Mouse (Mus musculus) thymus, adult 2 months (tissue): ENCODE data around the gene Lclat1. TPM values are rescaled to one million over a fixed set of nuclear protein-coding genes. Genes with fewer than 3 reads are reported as not detected.

Source experiments
- DNase-seq: peaks from one replicate; pipeline ENCODE4 v3.0.0; 2021
- H3K27ac ChIP-seq: fragments of 200-500 bp; 2 replicates; pipeline ENCODE4 v1.5.1; 2012; ENCODE audit warnings: low read length, control low read depth; ENCODE audit not compliant: control insufficient read depth, insufficient read depth
- H3K27me3 ChIP-seq: fragments of 200-500 bp; 2 replicates; pipeline ENCODE4 v1.6.1; 2012; ENCODE audit warnings: mild to moderate bottlenecking, low read length, moderate library complexity, mixed read lengths; ENCODE audit not compliant: control insufficient read depth, insufficient read depth
- H3K36me3 ChIP-seq: fragments of 200-500 bp; 2 replicates; pipeline ENCODE4 v1.6.1; 2012; ENCODE audit warnings: mild to moderate bottlenecking, low read length, moderate library complexity; ENCODE audit not compliant: control insufficient read depth, insufficient read depth
- H3K4me1 ChIP-seq: fragments of 200-500 bp; replicated peaks from 2 replicates; pipeline ENCODE4 v1.6.1; 2012; ENCODE audit warnings: low read length; ENCODE audit not compliant: control insufficient read depth, insufficient read depth
- H3K4me3 ChIP-seq: fragments of 200-500 bp; 2 replicates; pipeline ENCODE4 v1.5.1; 2012; ENCODE audit warnings: mild to moderate bottlenecking, low read length, control low read depth, moderate library complexity; ENCODE audit not compliant: control insufficient read depth, insufficient read depth
- CTCF ChIP-seq: fragments of 200-500 bp; IDR thresholded peaks from 2 replicates; pipeline ENCODE4 v1.5.1; 2012; ENCODE audit warnings: mild to moderate bottlenecking, control low read depth, low read length, moderate library complexity, borderline replicate concordance; ENCODE audit not compliant: control insufficient read depth, poor library complexity, insufficient read depth; ENCODE audit errors: extremely low read depth
- POLR2A ChIP-seq: fragments of 200-500 bp; IDR thresholded peaks from 2 replicates; pipeline ENCODE4 v1.6.1; 2012; ENCODE audit warnings: mild to moderate bottlenecking, low read length, control low read depth, moderate library complexity; ENCODE audit not compliant: control insufficient read depth, poor library complexity, insufficient read depth; ENCODE audit errors: extremely low read depth
- WGBS: fragments of 180-500 bp; shearing (Covaris S2); methylation state at CpG from one replicate; pipeline ENCODE4 v1.1.7; 2018; 5-methylcytosine and 5-hydroxymethylcytosine counted together
- polyA plus RNA-seq: library from polyadenylated mRNA; depleted of rRNA; stranded (reverse); fragments of >200 nt; gene quantifications from 2 replicates; pipeline ENCODE4 v1.2.3, GENCODE M21; 2012

Gene Lclat1
- polyA plus RNA-seq, 1 experiment, result 5.4 TPM

DNA sequence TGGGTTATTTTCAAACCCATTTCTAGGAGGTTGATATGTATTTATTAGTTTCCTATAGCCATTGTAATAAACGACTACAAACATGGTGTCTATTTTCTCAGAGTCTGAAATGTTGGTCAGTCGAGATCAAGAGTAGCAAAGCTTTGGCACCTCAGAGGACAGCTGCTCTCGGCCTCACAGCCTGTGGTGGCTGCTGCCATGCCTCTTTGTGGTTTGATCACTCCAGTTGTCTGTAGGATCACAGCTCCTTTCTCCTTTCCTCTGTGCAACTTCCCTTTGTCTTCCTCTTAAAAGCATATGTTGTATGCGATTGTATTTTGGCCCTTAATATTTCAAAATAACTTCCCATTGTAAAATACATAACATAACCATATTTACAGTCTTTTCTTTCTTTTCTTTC lies 10.9 kb downstream of the Lclat1 start:
- no peaks in the 10 kb centered on the region for H3K27me3 ChIP-seq
- no peak for DNase-seq
- peaks cover 6% of the 10 kb centered on the region; the same call in 1 of the 2 replicates for H3K4me1 ChIP-seq
- WGBS, result 8% methylated on average over 4 of the region's 4 CpGs
- no peak overlapping the region for H3K27ac ChIP-seq
- H3K4me3 ChIP-seq, result no peak overlapping the region
- TF ChIP-seq CTCF (no peak), POLR2A (no peak)
- no peaks in the 10 kb centered on the region for H3K36me3 ChIP-seq

DNA sequence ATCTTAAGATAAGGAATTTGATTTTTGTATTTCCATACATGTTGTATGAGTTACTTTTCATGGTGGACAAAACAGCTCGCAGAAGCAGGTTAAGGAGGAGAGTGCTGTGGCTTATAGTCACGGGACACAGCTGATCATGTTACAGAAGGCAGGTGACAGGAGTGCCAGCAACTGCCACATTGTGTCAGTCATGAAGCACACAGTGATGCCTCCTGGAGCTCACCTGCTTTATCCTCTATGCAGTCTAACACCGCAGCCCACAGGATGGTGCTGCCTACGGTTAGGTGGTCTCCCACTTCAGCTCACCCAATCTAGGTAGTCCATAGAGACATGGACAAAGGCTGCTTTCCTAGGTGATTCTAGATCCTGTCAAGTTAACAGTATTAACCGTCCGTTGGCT lies 11.4 kb downstream of the Lclat1 start:
- H3K27me3 ChIP-seq, result no peaks in the 10 kb centered on the region
- TF ChIP-seq CTCF, result no peak
- TF ChIP-seq POLR2A, result no peak
- peak; percentile 25 for DNase-seq
- H3K36me3 ChIP-seq, result no peaks in the 10 kb centered on the region
- H3K4me1 ChIP-seq, result peaks cover 6% of the 10 kb centered on the region; the same call in 1 of the 2 replicates
- H3K4me3 ChIP-seq, result no peak overlapping the region
- WGBS, result 42% methylated on average over 6 of the region's 6 CpGs
- H3K27ac ChIP-seq, result no peak overlapping the region

DNA sequence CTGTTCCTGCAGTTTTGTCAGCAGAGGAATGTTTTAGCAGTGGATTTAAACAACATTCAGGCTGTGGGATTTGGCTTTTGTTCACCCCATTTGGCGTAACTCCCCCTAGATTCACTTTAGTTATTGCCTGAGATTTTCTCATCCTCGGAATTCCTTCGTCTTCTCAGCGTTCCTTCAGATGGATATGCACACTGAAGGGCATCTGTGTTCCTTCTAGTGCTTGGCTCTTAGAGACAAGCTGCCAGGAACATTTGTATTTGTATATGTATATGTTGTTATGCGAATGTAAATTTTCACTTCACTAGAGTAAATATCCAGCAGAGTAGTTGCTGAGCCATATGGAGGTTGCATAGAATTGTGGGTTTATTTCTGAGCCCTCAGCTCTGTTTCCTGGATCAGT lies 12.8 kb downstream of the Lclat1 start:
- H3K4me1 ChIP-seq, result peaks cover 6% of the 10 kb centered on the region; the same call in 1 of the 2 replicates
- WGBS, result 95% methylated on average over 5 of the region's 5 CpGs
- no peak for TF ChIP-seq CTCF
- no peak for TF ChIP-seq POLR2A
- no peaks in the 10 kb centered on the region for H3K36me3 ChIP-seq
- no peak overlapping the region for H3K4me3 ChIP-seq
- DNase-seq, result no peak
- no peaks in the 10 kb centered on the region for H3K27me3 ChIP-seq
- no peak overlapping the region for H3K27ac ChIP-seq

DNA sequence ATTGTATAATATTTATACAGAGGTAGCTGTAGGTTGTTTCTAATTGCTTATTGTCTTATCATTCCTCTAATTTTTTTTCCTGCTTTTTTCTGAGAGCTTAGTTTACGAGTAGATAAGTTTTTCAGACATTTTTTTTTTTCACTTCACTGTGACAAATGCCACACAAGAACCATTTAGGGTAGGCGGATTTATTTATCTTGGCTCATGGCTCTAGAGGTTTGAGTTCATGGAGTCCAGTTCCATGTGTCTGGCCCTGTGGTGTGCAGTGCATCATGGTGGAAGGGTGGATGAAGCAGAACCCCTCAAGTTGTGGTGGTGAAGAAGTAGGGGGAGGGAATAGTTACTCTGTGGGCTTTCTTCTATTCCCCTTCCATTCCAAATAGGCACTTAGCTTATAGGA lies 13.9 kb downstream of the Lclat1 start:
- TF ChIP-seq CTCF (no peak), POLR2A (no peak)
- 100% methylated on average over 2 of the region's 2 CpGs for WGBS
- Histone ChIP-seq H3K27me3 (no peaks in the 10 kb centered on the region), H3K4me3 (no peak overlapping the region), H3K4me1 (peaks cover 14% of the 10 kb centered on the region), H3K36me3 (no peaks in the 10 kb centered on the region), H3K27ac (no peak overlapping the region)
- DNase-seq, result no peak

DNA sequence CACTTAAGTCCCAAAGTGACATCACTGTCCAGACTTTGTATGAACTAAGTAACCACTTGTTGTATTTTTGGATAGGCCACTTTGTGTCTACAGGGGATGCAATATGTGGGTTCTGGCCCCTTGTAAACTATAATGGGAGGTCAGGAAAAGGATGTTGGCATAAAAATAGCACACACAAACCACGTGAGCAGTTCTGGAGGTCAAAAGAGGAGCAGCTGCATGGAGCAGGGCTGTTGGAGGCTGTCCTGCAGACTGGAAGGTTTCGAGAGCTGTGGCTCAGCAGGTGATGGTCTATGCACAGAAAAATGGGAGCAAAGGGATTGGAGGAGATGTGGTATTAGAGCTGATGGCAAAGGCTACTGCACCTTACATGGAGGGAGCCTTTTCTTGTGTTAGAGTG lies 18.6 kb downstream of the Lclat1 start:
- no peak for DNase-seq
- Histone ChIP-seq H3K4me1 (peaks cover 10% of the 10 kb centered on the region), H3K4me3 (no peak overlapping the region), H3K27ac (no peak overlapping the region; the same call in 1 of the 2 replicates), H3K27me3 (no peaks in the 10 kb centered on the region), H3K36me3 (no peaks in the 10 kb centered on the region)
- no peak for TF ChIP-seq POLR2A
- no peak for TF ChIP-seq CTCF
- 6% methylated on average over 2 of the region's 2 CpGs for WGBS

DNA sequence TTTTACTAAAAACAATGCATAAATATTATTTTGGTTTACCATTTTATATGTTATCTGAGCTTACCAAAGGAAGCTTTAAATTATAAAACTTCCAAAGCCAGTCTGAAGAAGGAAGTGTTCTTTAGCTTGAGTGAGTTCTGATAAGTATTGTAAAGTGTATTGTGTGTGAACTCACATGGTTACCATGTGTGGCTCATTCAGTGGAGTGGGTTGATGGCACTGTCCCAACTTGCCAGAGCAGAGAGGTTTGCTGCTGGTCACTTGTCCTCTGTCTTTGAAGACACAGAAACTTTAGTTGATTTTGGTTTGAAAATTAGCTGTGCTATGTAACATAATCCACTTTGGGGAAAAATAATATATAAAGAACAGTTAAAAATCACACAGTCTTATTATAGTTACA lies 19.1 kb downstream of the Lclat1 start:
- Histone ChIP-seq H3K4me1 (peaks cover 10% of the 10 kb centered on the region), H3K27ac (no peak overlapping the region), H3K27me3 (no peaks in the 10 kb centered on the region), H3K36me3 (no peaks in the 10 kb centered on the region), H3K4me3 (no peak overlapping the region)
- no peak for DNase-seq
- TF ChIP-seq POLR2A (no peak), CTCF (no peak)
